Mouse (Mus musculus): Measurements from ENCODE around the gene Nxf3.

DNA sequence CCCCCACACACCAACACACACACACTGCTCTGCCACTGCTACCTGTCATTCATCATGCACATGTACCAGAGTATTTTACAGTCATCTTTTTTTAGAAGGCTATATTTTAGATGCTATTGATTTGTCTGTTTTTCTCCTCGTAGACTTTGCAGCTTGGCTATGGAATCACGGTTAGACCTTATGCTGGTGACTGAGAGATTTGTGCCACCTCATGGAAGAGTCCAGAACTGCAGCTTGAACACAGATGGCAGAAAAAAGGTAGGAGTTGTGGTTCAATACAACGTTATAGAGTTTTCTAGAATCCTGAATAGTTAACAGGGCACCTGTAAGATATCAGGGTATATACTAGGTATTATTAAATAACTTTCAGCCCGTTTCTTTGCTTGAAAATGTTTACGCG is 22.9 kb upstream of the Nxf3 start:
- TF ChIP-seq CTCF (IDR thresholded peaks at IDR 0.05; ENCODE audit: insufficient read depth, low read length) (peak; percentile 28; the same call in 1 of the 2 replicates), POLR2A (IDR thresholded peaks at IDR 0.05; ENCODE audit: borderline replicate concordance, extremely low read depth, low read depth, low read length) (no peak)
